Mouse (Mus musculus) kidney, postnatal 0 days (tissue): Measurements from ENCODE around the gene Cnnm4. TPM values are rescaled to one million over a fixed set of nuclear protein-coding genes. Genes with fewer than 3 reads are reported as not detected.

Source experiments
- ATAC-seq: fragments of 200-750 bp; cut with Nextera tagmentation; replicated peaks from 2 replicates; pipeline ENCODE4 v1.8.0; 2017; ENCODE audit warnings: low read depth, moderate number of reproducible peaks, moderate TSS enrichment, moderate library complexity; ENCODE audit not compliant: low FRiP score
- DNase-seq: peaks from one replicate; pipeline ENCODE4 v3.0.0-alpha.2; 2016; ENCODE audit warnings: low spot score
- H3K27ac ChIP-seq: fragments of 300-500 bp; sonication (generic); 2 replicates; pipeline ENCODE4 v1.5.1; 2014; ENCODE audit warnings: mild to moderate bottlenecking
- H3K27me3 ChIP-seq: fragments of 300-500 bp; sonication (generic); 2 replicates; pipeline ENCODE4 v1.6.1; 2014; ENCODE audit warnings: low read length, mixed read lengths; ENCODE audit not compliant: insufficient read depth
- H3K36me3 ChIP-seq: fragments of 300-500 bp; sonication (generic); 2 replicates; pipeline ENCODE4 v1.6.1; 2014; ENCODE audit warnings: low read length, mixed read lengths; ENCODE audit not compliant: insufficient read depth
- H3K4me1 ChIP-seq: fragments of 300-500 bp; sonication (generic); replicated peaks from 2 replicates; pipeline ENCODE4 v1.6.1; 2014; ENCODE audit warnings: antibody characterized with exemption, low read length, mixed read lengths; ENCODE audit not compliant: insufficient read depth
- H3K4me2 ChIP-seq: fragments of 300-500 bp; sonication (generic); 2 replicates; pipeline ENCODE4 v1.6.1; 2014; ENCODE audit warnings: mild to moderate bottlenecking, low read length, moderate library complexity, mixed read lengths
- H3K4me3 ChIP-seq: fragments of 300-500 bp; sonication (generic); replicated peaks from 2 replicates; pipeline ENCODE4 v1.5.1; 2014; ENCODE audit warnings: low read depth, low read length
- H3K9ac ChIP-seq: fragments of 300-500 bp; sonication (generic); 2 replicates; pipeline ENCODE4 v1.6.1; 2014; ENCODE audit warnings: low read depth, low read length
- H3K9me3 ChIP-seq: fragments of 300-500 bp; sonication (generic); replicated peaks from 2 replicates; pipeline ENCODE4 v1.6.1; 2016; ENCODE audit warnings: low read length, inconsistent platforms, mixed read lengths
- CTCF ChIP-seq: IDR thresholded peaks from 2 replicates; pipeline ENCODE4 v1.5.1; 2016; ENCODE audit warnings: antibody characterized with exemption, low read depth, mild to moderate bottlenecking, moderate library complexity
- WGBS: fragments of 180-500 bp; shearing (Covaris S2); extraction: QIAGEN DNeasy Blood & Tissue Kit; methylation state at CpG from one replicate; pipeline ENCODE4 v1.1.7; 2014; 5-methylcytosine and 5-hydroxymethylcytosine counted together
- polyA plus RNA-seq: library from polyadenylated mRNA; unstranded; fragments of >200 nt; fragmentation: Nextera tagmentation; extraction: Ambion mirVana; gene quantifications from 2 replicates; pipeline ENCODE4 v1.2.1, GENCODE M21; 2015

Gene Cnnm4
- polyA plus RNA-seq, 1 experiment from 2014 or later: 9.4 TPM

- H3K4me2 ChIP-seq: no peak overlapping the region
- H3K36me3 ChIP-seq: no peaks in the 10 kb centered on the region
- DNase-seq: no peak
- TF ChIP-seq CTCF: peak; percentile 44
- no peaks in the 10 kb centered on the region for H3K27me3 ChIP-seq
- H3K4me3 ChIP-seq: no peak overlapping the region
- no peaks in the 10 kb centered on the region; the same call in 1 of the 2 replicates for H3K4me1 ChIP-seq
- no peak overlapping the region for H3K27ac ChIP-seq
- ATAC-seq: no peak
- no peaks in the 10 kb centered on the region for H3K9me3 ChIP-seq
- WGBS: 87% methylated on average over 6 of the region's 6 CpGs
- H3K9ac ChIP-seq: no peak overlapping the region
These were observed 17.2 kb upstream of the Cnnm4 start for GRCm38 (mm10) chr1:36454055-36454815.

DNA sequence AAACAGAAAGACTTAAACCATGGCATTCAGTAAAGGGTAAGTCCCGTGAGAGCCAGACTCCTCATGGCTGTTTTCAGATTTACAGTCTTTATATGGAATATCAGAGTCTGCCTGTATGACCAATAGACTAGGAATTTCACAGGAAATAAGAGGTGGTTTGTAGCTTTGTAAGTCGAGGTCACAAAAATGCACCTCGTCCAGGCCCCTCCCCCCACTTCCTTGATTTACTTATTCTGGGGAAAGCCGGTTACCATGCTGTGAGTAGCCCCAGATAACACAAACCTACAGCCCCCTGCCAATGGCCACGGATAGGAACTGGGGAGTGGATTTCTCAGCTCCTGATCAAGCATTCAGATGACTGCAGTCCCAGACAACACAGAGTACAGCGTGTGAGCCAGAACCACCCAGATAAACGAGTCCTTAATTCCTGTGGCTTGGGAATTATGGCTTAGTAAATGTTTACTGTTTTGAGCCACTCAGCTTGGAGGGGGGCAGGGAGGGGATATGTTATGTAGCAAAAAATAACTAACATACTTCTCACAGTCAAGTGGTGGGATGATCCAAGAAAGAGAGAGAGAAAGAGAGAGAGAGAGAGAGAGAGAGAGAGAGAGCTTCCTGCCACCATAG lies 13.9 kb upstream of the Cnnm4 start:
- 23% methylated on average over 7 of the region's 7 CpGs for WGBS
- Histone ChIP-seq H3K4me1 (no peaks in the 10 kb centered on the region; the same call in 1 of the 2 replicates), H3K27ac (0 out of 2 replicates have a peak overlapping the region, but pooled peaks have one; percentile 11), H3K4me3 (no peak overlapping the region), H3K27me3 (no peaks in the 10 kb centered on the region), H3K36me3 (no peaks in the 10 kb centered on the region), H3K9me3 (no peaks in the 10 kb centered on the region), H3K9ac (no peak overlapping the region), H3K4me2 (no peak overlapping the region)
- ATAC-seq (no peak), DNase-seq (peak; percentile 10)
- no peak for TF ChIP-seq CTCF

DNA sequence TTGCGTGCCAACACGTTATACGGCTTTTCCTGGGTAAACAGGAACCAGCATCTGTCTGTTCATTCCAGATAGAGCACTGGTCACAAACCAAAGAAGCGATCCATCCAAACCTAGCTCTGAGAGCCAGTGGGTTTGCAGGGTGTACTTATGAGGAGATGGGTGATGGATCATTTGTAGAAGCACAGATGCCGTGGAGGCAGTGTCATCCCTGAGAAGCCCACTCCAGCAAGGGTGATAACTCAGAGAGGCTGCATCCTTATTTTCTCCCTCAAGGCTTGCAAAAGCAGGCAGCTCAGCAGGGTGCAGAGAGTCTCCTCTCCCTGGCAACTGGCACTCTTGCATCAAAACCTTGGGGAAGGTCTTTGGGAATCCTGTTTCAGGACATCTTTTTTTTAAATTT lies 13.3 kb upstream of the Cnnm4 start:
- Histone ChIP-seq H3K27me3 (no peaks in the 10 kb centered on the region), H3K4me1 (no peaks in the 10 kb centered on the region; the same call in 1 of the 2 replicates), H3K27ac (no peak overlapping the region), H3K36me3 (no peaks in the 10 kb centered on the region), H3K9ac (no peak overlapping the region), H3K9me3 (no peaks in the 10 kb centered on the region), H3K4me3 (no peak overlapping the region), H3K4me2 (no peak overlapping the region)
- no peak for TF ChIP-seq CTCF
- 86% methylated on average over 5 of the region's 5 CpGs for WGBS
- DNase-seq (no peak), ATAC-seq (no peak)

DNA sequence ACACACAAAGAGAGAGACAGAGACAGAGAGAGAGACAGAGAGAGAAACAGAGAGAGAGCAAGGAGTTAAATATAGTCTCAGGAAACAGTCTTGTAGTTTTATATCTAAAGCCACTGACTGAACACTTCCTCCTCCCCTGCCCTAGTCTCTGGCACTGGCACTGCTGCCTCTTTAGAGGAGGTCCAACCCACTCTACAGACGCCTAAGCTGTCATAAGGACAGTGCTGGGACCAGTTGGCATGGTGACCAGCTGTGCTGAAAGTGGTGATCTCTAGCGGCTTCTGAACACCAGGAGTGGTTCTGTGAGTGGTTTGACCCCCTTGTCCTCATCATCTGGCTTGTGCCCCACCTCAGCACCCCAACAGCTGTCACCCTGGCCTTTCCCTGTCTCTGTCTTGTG lies 9.6 kb upstream of the Cnnm4 start:
- H3K27ac ChIP-seq: no peak overlapping the region
- H3K4me1 ChIP-seq: no peaks in the 10 kb centered on the region; the same call in 1 of the 2 replicates
- DNase-seq: no peak
- ATAC-seq: no peak
- no peak overlapping the region for H3K9ac ChIP-seq
- WGBS: 19% methylated on average over 2 of the region's 2 CpGs
- no peaks in the 10 kb centered on the region for H3K27me3 ChIP-seq
- H3K4me3 ChIP-seq: no peak overlapping the region
- no peaks in the 10 kb centered on the region for H3K9me3 ChIP-seq
- no peak overlapping the region for H3K4me2 ChIP-seq
- no peak for TF ChIP-seq CTCF
- no peaks in the 10 kb centered on the region for H3K36me3 ChIP-seq

- Histone ChIP-seq H3K9me3 (no peaks in the 10 kb centered on the region), H3K27me3 (no peaks in the 10 kb centered on the region), H3K4me2 (no peak overlapping the region), H3K4me1 (no peaks in the 10 kb centered on the region), H3K4me3 (no peak overlapping the region), H3K9ac (no peak overlapping the region), H3K36me3 (no peaks in the 10 kb centered on the region), H3K27ac (no peak overlapping the region)
- 73% methylated on average over 4 of the region's 4 CpGs for WGBS
- ATAC-seq (no peak), DNase-seq (no peak)
- no peak for TF ChIP-seq CTCF
These were observed 5.7 kb upstream of the Cnnm4 start for GRCm38 (mm10) chr1:36465641-36466160.

GRCm38 (mm10) chr1:36467446-36467845 lies 4.0 kb upstream of the Cnnm4 start:
- 57% methylated on average over 5 of the region's 5 CpGs for WGBS
- H3K4me1 ChIP-seq: peaks cover 5% of the 10 kb centered on the region

More at GRCm38 (mm10) chr1:36467446-36467845, 4.0 kb upstream of the Cnnm4 start:
- no peak for TF ChIP-seq CTCF
- ATAC-seq (no peak), DNase-seq (no peak)
- Histone ChIP-seq H3K36me3 (no peaks in the 10 kb centered on the region), H3K27ac (no peak overlapping the region), H3K4me2 (no peak overlapping the region), H3K9me3 (no peaks in the 10 kb centered on the region), H3K4me3 (no peak overlapping the region), H3K9ac (no peak overlapping the region), H3K27me3 (no peaks in the 10 kb centered on the region)
